Mouse (Mus musculus): Measurements from ENCODE around the gene Dusp2. TPM values are rescaled to one million over a fixed set of nuclear protein-coding genes. Genes with fewer than 3 reads are reported as not detected.
"Not testable (repeated sequence)": the region's sequence is repeated elsewhere in the genome, so short reads cannot be mapped to it uniquely, and the experiment has no call there.

Gene Dusp2
- total RNA-seq (2021): 1 to 10 TPM; 1.2 to 1.8 TPM

DNA sequence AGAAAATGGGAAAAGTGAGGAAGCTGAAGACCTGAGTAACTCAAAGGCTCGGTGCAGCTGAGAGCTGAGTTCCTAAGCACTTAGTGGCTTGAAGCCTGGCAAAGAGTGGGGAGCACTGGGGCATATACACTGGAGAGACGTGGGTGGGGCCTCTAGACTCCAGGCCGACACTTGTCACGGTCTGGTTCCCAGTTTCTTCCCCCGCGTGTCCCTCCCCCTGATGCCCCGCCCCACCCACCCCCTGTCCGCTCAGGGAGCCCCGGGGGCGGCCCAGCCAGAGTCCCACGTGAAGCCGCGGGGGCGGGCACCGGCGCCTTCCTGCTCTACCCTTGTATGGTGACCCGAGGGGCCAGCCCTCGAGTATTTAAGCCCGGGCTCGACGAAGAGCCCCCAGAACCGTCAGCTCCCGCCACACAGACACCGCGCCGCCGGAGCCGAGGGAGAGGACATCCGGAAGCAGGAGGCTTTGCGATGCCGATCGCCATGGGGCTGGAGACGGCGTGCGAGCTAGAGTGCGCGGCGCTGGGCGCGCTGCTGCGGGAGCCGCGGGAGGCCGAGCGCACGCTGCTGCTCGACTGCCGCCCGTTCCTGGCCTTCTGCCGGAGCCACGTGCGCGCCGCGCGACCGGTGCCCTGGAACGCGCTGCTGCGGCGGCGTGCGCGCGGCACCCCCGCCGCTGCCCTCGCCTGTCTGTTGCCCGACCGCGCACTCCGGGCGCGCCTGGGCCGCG lies at the start of gene Dusp2:
Gene Dusp2, plus strand, starts transcription at position 393 of the 730 bp plus-strand sequence.
- DNase-seq: peak; percentile 83 to 84
- intact Hi-C loops (cut with DNase I): loop anchor here (5.0 kb wide), 1 partner anchor 64 kb away; the partner anchor contains the start of gene Stard7

DNA sequence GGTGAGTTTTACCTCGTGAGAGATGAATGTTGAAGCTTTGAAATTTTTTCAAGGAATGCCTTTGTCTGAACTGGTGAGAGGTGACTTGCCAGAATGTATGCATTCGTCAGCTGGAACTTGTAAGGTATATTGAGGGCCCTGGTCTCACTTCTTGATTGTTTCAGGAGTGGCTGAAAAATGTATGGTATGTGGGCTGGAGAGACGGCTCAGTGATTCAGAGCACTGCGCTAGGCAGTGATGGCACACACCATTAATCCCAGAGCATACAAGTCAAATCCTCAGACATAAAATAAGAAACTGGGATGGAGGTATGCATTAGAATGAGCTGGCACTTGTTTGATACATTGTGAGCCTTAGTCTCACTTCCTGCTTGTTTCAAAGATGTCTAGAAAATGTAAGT lies 43.7 kb upstream of the Dusp2 start:
- intact Hi-C loops (cut with DNase I): no loop called here
- no peak for DNase-seq

DNA sequence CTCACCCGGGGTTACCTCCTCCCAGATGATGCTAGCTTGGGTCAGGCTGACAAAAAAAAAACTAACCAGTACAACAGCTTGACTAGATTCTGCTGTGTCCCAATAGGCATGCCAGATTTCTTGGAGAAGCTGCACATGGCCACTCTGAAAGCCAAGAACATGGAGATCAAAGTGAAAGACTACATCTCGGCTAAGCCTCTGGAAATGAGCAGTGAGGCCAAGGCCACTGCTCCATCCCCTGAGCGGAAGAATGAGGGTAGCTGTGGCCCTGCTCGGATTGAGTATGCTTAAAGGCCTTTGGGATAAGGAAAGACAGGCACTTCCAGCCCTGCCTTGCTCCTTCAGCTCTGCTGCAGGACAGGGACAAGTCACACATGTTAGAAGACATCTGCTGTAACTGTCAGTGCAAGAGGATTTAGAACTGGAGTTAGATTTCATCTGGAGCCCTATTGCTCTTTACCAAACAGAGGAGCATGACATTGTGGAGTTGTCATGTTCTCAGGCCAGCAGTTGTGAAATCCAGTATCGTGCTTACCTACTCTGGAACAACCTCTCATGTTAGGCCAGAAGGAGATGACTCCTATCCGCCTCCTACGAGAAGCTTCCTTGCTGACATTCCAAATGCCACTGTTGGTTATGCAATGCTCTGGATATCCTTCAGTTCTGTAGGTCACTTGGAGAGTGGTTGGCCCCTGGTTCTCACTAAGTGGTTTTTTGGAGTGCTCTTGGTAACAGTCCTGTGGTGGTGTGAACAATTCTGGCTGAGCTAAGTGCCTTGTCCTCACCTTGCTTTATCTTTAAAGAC lies 38.8 kb upstream of the Dusp2 start:
- DNase-seq: no peak
- intact Hi-C loops (cut with DNase I): no loop called here

DNA sequence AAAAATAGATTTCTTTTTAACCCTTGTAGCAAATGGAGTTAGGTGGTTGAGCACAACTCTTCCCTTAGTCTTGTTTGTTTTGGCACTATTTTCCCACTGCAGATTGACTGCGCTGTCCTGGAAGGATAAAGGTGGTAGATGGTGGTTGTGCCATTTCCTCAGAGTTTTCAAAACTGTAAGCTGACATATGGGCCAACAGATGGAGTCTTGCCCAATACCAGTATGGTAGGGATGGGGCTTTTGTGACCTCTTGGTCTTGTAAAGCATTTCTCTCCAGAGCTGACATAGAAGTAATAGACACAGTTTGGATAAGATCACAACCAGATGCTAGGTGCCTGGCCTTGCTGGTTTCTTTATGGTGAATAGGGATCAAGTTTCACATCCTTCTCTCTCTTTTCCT lies 37.9 kb upstream of the Dusp2 start:
- DNase-seq: no peak
- intact Hi-C loops (cut with DNase I): no loop called here

DNA sequence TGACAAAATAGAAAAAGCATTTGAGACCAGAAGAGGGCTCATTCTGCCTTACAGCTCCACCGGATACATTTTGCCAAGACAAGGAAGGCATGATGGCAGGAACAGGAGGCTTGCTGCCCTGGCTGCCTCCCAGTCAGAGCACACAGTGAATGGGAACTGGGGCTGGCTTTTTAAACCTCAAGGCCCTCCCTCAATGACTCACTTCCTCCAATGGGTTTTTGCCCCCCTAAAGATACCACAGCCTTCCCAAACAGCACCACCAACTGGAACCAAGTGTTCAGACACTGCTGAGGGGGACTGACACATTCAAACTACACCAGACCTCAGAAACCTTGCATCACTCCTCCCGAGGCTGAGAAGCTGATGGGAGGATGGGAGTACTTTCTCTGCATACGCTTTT lies 35.3 kb upstream of the Dusp2 start:
- intact Hi-C loops (cut with DNase I): no loop called here
- DNase-seq: no peak

DNA sequence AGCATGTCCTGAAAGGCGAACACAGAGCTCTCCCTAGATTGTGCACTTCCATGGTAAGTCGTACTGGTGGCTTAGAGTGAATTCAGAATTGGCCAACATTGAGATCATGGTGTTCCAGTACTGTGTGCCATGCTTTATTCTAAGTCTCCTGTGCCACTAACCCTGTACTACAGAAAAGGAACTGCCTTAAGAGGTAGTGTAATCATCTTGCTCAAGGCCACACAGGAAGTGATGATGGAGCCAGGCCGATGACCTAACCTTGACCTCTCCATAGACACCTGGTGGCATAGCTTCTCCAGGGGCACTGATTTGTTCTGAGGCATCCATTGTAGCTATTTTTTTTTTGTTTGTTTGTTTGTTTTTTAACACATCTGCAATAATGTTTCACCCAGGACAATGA lies 34.1 kb upstream of the Dusp2 start:
- intact Hi-C loops (cut with DNase I): no loop called here
- no peak for DNase-seq

DNA sequence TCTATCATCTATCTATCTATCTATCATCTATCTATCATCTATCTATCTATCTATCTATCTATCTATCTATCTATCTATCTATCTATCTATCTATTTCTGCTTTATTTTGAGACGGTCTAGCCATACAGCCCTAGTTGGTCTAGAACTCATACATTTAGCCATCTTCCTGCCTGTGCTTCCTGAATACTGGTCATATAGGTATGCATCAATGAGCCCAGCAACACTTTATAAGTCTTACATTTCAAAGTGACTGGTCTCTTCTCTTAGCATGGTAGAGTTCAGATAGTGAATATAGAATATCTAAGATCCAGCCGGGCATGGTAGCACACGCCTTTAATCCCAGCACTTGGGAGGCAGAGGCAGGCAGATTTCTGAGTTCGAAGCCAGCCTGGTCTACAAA lies 31.8 kb upstream of the Dusp2 start:
- not testable (repeated sequence) for DNase-seq

DNA sequence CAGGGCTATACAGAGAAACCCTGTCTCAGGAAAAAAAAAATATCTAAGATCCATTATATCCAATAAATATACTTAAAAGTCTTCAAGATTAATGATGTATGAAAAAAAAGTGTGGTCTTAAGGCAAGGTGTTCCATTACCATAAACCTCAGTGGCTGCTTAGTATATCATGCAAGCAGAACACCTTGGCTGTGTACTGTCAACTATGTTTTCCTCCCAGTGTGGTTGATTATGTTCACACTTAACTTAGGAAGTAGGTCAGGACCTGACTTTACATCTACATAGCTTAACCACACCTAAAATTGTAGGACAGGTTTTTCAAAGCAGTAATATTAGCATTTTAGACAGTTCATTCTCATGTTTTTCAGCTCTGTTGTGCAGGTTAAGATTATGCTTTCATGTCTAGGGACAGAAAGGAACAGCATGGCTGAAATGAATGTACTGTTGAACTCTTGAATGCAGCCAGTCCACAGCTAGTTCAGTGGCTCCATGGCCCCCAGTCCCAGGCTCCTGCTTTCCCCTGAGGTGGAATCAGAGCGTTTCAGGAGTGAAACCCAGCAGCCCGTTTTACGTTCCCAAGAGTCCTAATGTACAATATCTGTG lies 31.2 kb upstream of the Dusp2 start:
- DNase-seq: no peak

More for the DNA sequence above, 31.8 kb upstream of the Dusp2 start:
- intact Hi-C loops (cut with DNase I): not testable (repeated sequence)

DNA sequence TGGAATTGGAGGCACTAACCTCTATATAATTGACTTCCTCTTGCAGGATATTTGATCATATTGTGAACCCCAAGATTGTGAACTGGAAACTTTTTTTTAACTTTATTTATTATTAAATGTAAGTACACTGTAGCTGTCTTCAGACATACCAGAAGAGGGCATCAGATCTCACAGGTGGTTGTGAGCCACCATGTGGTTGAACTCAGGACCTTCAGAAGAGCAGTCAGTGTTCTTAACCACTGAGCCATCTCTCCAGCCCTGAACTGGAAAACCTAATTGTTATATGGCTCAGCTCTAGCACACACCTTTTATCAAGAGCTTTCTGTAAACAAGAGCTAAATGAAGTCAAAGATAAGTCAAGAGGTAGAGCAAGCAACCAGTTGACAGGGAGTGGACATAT lies 29.8 kb upstream of the Dusp2 start:
- DNase-seq: no peak
- intact Hi-C loops (cut with DNase I): no loop called here

More for the DNA sequence above, 31.2 kb upstream of the Dusp2 start:
- intact Hi-C loops (cut with DNase I): no loop called here

DNA sequence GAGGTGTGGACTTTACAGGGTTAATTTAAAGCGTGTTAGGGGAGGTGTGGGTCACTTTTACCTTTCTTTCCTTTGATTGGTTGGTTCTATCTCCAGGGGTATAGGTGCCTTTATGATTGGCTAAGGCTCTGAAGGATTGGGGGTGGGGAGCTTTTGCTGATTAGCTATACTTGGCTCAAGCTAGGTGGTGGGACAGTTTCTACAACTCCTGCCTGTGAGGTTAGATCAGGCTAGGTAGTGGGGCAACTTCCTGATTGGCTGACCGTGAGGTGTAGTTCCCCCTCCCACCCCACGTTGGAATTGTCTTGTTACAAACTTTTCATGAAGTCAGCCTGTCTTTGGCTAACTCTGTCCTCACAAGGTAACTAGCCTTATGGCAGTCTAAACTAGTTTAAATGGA lies 28.8 kb upstream of the Dusp2 start:
- no peak for DNase-seq
- intact Hi-C loops (cut with DNase I): no loop called here

DNA sequence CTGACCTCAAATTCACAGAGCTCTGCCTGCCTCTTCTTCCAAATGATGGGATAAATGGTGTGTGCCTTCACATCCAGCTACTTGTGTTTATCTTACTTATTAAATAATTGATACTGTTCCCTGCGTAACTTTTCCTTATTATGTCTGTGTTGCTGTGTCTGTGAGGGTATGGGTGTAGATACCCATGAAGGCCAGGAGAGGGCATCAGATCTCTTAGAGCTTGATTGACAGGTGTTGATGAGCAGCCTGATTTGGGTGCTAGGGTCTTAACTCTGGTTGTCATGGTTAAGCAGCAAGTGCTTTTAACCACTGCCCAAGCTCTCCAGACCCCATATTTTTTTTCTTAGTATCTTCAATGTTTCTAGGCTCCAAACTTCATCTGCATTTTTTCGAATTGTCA lies 27.3 kb upstream of the Dusp2 start:
- no peak for DNase-seq
- intact Hi-C loops (cut with DNase I): loop anchor here (1.0 kb wide), 1 partner anchor 33 kb away; no protein-coding TSS in a partner anchor

DNA sequence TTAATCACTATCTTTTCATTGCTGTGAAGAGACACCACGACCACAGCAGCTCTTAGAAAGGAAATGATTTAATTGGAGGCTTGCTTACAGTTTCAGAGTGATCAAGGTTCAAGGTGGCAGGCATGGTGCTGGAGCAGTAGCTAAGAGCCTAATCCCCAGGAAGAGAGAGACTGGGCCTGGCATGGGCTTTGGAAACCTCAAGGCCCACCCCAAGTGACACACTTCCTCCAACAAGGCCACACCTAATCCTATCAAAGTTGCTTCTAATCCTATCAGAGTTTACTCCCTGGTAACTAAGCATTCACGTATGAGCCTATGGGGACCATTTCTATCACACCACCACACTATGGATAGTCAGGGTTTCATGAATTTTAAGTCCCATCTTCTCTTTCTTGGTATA lies 25.7 kb upstream of the Dusp2 start:
- intact Hi-C loops (cut with DNase I): no loop called here
- no peak for DNase-seq

DNA sequence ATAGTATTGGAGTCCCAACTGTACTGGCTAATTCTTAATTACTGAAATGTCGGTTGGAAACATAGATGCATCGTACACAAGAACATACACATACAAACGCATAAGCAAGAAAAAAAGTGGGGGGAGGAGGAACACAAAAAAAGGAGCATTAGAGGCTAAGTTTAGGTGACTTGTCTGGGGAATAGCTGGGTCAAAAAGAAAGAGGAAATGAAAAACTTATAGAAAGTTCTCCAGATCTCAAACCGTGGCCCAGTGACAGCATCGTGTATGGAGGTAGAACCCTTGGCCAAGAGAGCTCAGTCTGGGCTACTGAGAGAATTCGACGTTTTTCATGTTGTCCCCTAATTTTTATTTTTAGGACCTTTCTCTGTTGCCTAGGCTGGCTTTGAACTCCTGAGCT lies 25.3 kb upstream of the Dusp2 start:
- no peak for DNase-seq
- intact Hi-C loops (cut with DNase I): no loop called here

DNA sequence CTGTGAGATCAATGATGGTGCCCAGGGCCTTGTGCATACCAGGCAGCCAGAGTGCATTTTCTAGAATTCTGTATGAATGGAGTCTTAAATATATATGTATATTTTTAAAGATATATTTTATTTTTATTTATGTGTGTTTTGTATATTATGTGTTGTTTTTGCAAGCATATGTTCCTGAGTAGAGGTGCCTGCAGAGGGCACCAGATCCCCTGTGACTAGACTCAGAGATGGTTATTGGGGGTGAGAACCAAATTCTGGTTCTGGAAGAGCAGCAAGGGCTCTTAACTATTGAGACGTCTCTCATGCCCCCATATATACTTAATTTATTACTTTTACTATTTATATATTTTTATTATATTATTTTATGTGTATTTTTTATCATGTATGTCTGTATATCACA lies 24.8 kb upstream of the Dusp2 start:
- intact Hi-C loops (cut with DNase I): no loop called here
- no peak for DNase-seq

DNA sequence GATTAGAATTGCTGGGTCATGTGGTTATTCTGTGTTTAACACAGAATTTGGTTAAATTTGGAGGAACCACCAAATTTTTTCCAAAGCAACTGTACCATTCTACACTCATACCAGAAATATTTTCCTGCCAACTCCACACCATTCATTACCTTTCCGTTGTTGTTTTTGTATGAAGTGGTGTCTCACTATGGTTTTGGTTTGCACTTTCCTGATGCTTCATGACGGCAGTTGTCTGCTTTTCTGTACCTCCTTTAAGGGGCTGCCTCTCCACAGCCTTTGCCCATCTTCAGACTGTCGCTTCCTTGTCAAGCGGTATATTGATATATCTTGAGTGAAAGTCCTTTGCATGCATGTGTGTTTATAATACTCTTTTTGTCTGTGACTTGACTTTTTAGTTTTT lies 23.2 kb upstream of the Dusp2 start:
- no peak for DNase-seq
- intact Hi-C loops (cut with DNase I): no loop called here

DNA sequence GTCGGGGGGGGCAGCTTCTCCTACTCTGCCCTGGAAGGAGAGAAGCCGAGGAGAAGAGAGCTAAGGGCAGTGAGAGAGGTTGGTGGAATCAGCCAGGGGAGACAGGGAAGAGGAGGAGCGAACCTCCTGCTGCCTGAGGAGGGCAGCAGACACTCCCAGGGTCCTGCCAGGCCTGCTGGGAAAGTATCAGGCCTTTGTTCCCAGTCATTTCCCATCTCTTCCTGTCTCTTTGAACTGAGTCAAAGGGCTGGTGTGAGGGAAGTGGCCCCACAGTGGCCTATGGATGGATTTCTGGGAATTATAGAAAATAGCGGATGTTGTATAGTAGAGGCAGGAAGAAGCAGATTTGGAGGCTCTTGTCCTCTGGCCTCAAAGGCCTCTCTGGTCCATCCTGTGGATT lies 22.1 kb upstream of the Dusp2 start:
- no peak for DNase-seq
- intact Hi-C loops (cut with DNase I): no loop called here

DNA sequence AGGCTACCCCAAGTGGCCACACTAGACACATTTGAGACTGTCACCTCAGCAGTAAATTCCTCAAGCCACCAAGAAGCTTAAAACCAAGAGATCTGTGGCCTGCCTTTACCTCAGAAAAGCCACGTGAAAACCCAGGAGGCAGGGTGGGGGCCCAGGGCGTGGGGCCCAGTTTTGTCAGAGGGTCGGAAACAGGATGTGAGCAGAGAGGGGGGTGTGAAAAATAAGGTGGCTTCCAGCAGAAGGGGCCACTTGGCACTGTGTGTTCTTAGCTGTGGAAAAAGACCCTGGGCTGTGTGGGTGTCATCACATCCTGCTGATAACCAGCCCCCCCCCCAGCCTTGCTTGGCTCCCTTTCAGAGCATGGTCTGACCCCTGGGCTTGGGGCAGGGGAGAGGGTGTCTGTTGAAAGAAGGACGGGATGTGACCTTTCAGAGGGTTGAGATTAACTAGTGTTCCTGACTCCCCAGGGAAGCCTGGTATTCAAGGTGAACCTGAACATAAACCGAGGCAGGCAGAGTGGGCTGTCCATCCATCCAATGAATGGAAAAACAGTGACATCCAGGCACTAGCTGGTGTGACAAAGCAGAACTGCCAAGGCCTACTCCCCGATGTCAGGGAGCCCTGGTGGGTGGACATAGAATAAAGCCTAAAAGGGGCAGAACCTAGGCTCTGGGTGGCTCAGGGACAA lies 21.3 kb upstream of the Dusp2 start:
- intact Hi-C loops (cut with DNase I): no loop called here
- peak in 1 of 2 experiments; percentile 38 for DNase-seq

DNA sequence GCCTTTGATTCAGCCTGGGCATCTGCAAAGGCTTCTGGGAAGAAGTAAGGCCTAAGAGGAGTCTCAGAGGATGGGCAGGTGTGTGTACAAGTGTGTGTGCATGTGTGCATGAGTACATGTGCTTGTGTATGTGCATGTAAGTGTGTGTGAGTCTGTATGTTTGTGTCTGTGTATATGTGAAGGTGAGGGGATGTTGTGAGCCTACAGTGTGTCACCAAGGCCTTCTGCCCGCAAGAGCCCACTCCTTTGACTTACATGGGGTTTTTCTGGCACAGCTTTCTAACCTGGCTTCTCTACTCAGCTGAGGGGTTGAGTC lies 20.8 kb upstream of the Dusp2 start:
- intact Hi-C loops (cut with DNase I): no loop called here
- DNase-seq: no peak

DNA sequence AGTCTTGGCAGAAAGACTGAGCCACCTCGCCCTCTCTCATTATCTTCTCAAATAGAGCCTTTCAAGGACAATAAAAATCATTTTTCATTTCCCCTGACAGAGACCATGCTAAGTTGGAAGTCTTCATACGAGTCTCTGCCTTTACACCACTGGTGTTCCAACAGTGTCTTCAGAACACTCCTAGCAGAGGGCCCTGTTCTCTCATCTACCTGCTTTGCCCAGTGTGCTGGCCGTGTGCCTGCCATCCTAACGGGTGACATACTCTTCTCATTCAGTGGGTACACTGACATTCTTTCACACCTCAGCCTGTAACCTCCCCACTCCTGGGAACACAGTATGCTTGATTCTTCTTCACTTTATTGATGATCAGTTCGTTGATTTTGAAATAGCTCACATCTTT lies 19.5 kb upstream of the Dusp2 start:
- intact Hi-C loops (cut with DNase I): no loop called here
- no peak for DNase-seq

DNA sequence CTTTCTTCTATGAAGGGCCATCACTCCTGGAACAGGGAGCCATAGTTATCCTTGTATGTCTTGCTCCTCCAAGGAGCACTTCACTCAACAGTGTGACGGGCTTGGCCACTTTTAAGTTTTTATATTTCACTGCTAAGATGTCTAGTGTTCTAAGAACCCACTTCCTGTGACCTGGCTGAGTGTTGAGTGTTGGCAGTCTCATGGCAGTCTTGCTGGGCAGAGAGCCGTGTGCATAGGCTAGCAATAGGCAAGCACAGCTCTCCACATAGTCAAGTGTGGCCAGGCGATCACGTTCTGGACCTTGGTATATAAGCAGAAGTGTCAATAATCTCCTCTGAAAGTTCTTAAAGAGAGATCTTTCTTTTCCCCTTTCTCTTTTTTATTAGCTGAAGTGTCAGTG lies 17.8 kb upstream of the Dusp2 start:
- intact Hi-C loops (cut with DNase I): no loop called here
- DNase-seq: no peak

DNA sequence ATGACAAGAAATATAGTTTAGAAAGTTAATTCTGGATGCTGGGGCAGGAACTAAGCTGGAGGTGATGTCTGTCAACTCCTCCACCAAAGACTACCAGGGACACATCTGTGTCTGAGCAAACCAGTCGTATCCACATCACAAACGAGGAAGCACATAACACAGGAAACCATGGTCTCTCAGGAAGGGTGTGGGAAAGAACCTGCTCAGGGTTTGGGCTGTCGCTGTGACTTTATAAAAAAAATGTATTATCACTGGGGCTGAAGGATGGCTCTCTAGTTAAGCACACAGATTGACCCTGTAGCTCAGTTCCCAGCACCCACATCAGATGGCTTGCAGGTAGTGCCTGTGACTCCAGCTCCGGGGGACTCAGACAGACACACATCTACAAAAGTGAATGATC lies 16.9 kb upstream of the Dusp2 start:
- DNase-seq: no peak
- intact Hi-C loops (cut with DNase I): no loop called here

Data from heart, postnatal 10 days (tissue).